Mouse (Mus musculus): ENCODE results near the gene Tenm3.

Gene Tenm3

GRCm38 (mm10) chr8:48511546-48511945 is 332.2 kb downstream of the Tenm3 start:
- no peak for DNase-seq

- peak; percentile 26 for DNase-seq
Measured at GRCm38 (mm10) chr8:48511137-48511536, 332.6 kb downstream of the Tenm3 start.

GRCm38 (mm10) chr8:48508641-48509599 is 334.8 kb downstream of the Tenm3 start:
- DNase-seq, result peak; percentile 26

GRCm38 (mm10) chr8:48507719-48508501 is 335.8 kb downstream of the Tenm3 start:
- DNase-seq, result no peak

GRCm38 (mm10) chr8:48492491-48492890 is 351.3 kb downstream of the Tenm3 start:
- no peak for DNase-seq

- DNase-seq, result no peak
Measured at GRCm38 (mm10) chr8:48490635-48491165, 353.1 kb downstream of the Tenm3 start.

- DNase-seq, result no peak
Measured at GRCm38 (mm10) chr8:48489936-48490634, 353.7 kb downstream of the Tenm3 start.

- DNase-seq, result no peak
Measured at GRCm38 (mm10) chr8:48489417-48489816, 354.3 kb downstream of the Tenm3 start.

- no peak for DNase-seq
Measured at GRCm38 (mm10) chr8:48488809-48489208, 354.9 kb downstream of the Tenm3 start.

- no peak for DNase-seq
Measured at GRCm38 (mm10) chr8:48484143-48484542, 359.6 kb downstream of the Tenm3 start.

GRCm38 (mm10) chr8:48481709-48482671 is 361.8 kb downstream of the Tenm3 start:
- no peak for DNase-seq

GRCm38 (mm10) chr8:48477371-48477935 is 366.3 kb downstream of the Tenm3 start:
- DNase-seq, result no peak

- DNase-seq, result no peak
Measured at GRCm38 (mm10) chr8:48476896-48477295, 366.9 kb downstream of the Tenm3 start.

GRCm38 (mm10) chr8:48467633-48468032 is 376.1 kb downstream of the Tenm3 start:
- no peak for DNase-seq

GRCm38 (mm10) chr8:48458373-48458772 is 385.4 kb downstream of the Tenm3 start:
- peak; percentile 43 for DNase-seq

GRCm38 (mm10) chr8:48456328-48457124 is 387.2 kb downstream of the Tenm3 start:
- DNase-seq, result no peak

GRCm38 (mm10) chr8:48451247-48451635 is 392.5 kb downstream of the Tenm3 start:
- DNase-seq, result no peak

GRCm38 (mm10) chr8:48450397-48451246 is 393.1 kb downstream of the Tenm3 start:
- no peak for DNase-seq

- DNase-seq, result no peak
Measured at GRCm38 (mm10) chr8:48449625-48450024, 394.1 kb downstream of the Tenm3 start.

Data from right cerebral cortex, postnatal 4 days (tissue).